Mouse (Mus musculus): ENCODE data around the gene Trappc1. TPM values are rescaled to one million over a fixed set of nuclear protein-coding genes. Genes with fewer than 3 reads are reported as not detected.

The Trappc1 gene
- polyA plus RNA-seq, 1 experiment = 96.0 TPM

DNA sequence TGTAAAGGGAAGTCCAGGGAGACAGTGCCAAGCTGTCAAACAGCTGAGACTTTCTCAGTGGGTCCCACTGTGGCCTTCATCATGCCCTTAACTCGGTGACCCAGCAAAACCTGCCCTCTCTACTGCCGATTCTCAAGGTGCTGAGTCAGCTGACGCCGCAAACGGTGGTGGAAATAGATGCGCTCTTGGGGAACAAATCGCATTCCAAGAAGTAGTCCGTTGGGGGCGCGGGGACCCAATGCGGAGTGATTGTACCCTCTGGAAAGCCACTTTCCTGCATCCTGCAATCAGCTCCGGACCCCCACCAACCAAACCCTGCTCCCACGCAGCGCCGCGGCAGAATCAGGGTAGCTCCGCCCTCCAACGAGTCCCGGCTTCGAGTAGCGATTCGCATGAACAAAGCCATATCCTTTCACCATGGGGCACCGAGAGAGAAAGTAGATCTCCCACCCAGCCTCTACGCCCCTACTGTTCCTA lies 8.2 kb downstream of the Trappc1 start:
- no peaks in the 10 kb centered on the region for H3K36me3 ChIP-seq (ENCODE audit: control insufficient read depth, insufficient read depth, low read length, poor library complexity, severe bottlenecking)
- H3K9me3 ChIP-seq (replicated peaks; ENCODE audit: control insufficient read depth, insufficient read depth, low read length, poor library complexity, severe bottlenecking) = no peaks in the 10 kb centered on the region
- no peak overlapping the region for H3K27ac ChIP-seq (ENCODE audit: insufficient read depth, low read length)
- peaks cover 5% of the 10 kb centered on the region; the same call in 1 of the 2 replicates for H3K27me3 ChIP-seq (ENCODE audit: control insufficient read depth, insufficient read depth, low read length, poor library complexity, severe bottlenecking)
- H3K9ac ChIP-seq (ENCODE audit: low read depth, poor library complexity, severe bottlenecking) = peak overlapping the region; percentile 10; the same call in 1 of the 2 replicates
- H3K4me3 ChIP-seq (ENCODE audit: low read depth, low read length) = peak overlapping the region; percentile 51
- TF ChIP-seq EP300 (IDR thresholded peaks at IDR 0.05; ENCODE audit: insufficient read depth, low read depth, low read length) = no peak
- TF ChIP-seq CTCF (IDR thresholded peaks at IDR 0.05; ENCODE audit: low read depth, low read length) = no peak
- TF ChIP-seq POLR2A (IDR thresholded peaks at IDR 0.05; ENCODE audit: insufficient read depth, low read length) = no peak
- H3K4me1 ChIP-seq (ENCODE audit: control insufficient read depth, insufficient read depth, low read length) = no peaks in the 10 kb centered on the region

DNA sequence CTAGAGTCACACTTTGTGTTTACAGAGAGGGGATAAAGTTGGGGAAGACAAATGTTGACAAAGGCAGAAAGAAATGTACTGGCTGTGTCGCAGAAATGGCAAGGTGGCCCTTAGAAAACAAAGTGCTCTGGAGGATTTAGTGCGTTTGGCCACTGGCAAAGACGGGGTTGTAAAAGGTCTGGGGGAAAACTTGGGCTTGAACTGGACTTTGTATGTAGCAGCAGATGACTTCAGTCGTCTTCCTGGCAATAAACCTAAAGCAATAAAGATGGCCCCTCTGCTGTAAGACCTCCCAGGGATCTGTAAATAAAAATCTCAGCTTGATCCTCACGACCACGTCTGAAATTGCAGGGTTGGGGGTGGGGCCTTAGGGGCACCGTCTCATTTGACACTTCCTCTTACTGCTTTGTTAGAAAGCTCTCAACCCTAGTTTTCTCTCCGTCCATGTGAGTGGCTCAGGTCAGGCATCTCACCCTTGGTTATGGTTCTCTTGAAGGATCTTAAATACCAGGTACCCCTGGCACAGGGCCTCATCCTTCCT lies 9.0 kb downstream of the Trappc1 start:
- Histone ChIP-seq H3K36me3 (ENCODE audit: control insufficient read depth, insufficient read depth, low read length, poor library complexity, severe bottlenecking) (no peaks in the 10 kb centered on the region), H3K4me1 (ENCODE audit: control insufficient read depth, insufficient read depth, low read length) (no peaks in the 10 kb centered on the region), H3K9ac (ENCODE audit: low read depth, poor library complexity, severe bottlenecking) (no peak overlapping the region), H3K27ac (ENCODE audit: insufficient read depth, low read length) (no peak overlapping the region), H3K9me3 (replicated peaks; ENCODE audit: control insufficient read depth, insufficient read depth, low read length, poor library complexity, severe bottlenecking) (no peaks in the 10 kb centered on the region), H3K4me3 (ENCODE audit: low read depth, low read length) (no peak overlapping the region), H3K27me3 (ENCODE audit: control insufficient read depth, insufficient read depth, low read length, poor library complexity, severe bottlenecking) (peaks cover 1% of the 10 kb centered on the region)
- TF ChIP-seq CTCF (IDR thresholded peaks at IDR 0.05; ENCODE audit: low read depth, low read length) = no peak
- TF ChIP-seq EP300 (IDR thresholded peaks at IDR 0.05; ENCODE audit: insufficient read depth, low read depth, low read length) = no peak
- TF ChIP-seq POLR2A (IDR thresholded peaks at IDR 0.05; ENCODE audit: insufficient read depth, low read length) = no peak

DNA sequence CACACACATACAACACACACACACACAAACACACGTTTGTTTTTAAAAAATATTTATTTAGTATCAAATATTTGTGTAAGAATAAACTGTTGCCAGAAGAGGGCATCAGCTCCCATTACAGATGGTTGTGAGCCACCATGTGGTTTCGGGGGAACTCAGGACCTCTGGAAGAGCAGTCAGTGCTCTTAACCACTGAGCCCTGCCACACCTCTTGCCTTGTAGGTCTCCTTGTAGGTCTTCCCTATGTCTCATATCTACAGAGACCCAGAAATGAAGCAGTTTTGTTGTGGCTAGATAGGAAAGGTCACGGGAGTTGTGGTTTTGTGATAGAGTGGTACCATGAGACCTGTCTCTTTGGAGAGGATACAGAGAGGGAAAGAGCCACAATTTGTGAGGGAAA lies 10.1 kb downstream of the Trappc1 start:
- H3K9me3 ChIP-seq (replicated peaks; ENCODE audit: control insufficient read depth, insufficient read depth, low read length, poor library complexity, severe bottlenecking) = no peaks in the 10 kb centered on the region
- no peaks in the 10 kb centered on the region for H3K36me3 ChIP-seq (ENCODE audit: control insufficient read depth, insufficient read depth, low read length, poor library complexity, severe bottlenecking)
- no peak overlapping the region for H3K9ac ChIP-seq (ENCODE audit: low read depth, poor library complexity, severe bottlenecking)
- no peaks in the 10 kb centered on the region for H3K4me1 ChIP-seq (ENCODE audit: control insufficient read depth, insufficient read depth, low read length)
- H3K4me3 ChIP-seq (ENCODE audit: low read depth, low read length) = no peak overlapping the region
- peaks cover 2% of the 10 kb centered on the region; the same call in 1 of the 2 replicates for H3K27me3 ChIP-seq (ENCODE audit: control insufficient read depth, insufficient read depth, low read length, poor library complexity, severe bottlenecking)
- no peak overlapping the region for H3K27ac ChIP-seq (ENCODE audit: insufficient read depth, low read length)
- TF ChIP-seq CTCF (IDR thresholded peaks at IDR 0.05; ENCODE audit: low read depth, low read length) (no peak), EP300 (IDR thresholded peaks at IDR 0.05; ENCODE audit: insufficient read depth, low read depth, low read length) (no peak), POLR2A (IDR thresholded peaks at IDR 0.05; ENCODE audit: insufficient read depth, low read length) (no peak)

DNA sequence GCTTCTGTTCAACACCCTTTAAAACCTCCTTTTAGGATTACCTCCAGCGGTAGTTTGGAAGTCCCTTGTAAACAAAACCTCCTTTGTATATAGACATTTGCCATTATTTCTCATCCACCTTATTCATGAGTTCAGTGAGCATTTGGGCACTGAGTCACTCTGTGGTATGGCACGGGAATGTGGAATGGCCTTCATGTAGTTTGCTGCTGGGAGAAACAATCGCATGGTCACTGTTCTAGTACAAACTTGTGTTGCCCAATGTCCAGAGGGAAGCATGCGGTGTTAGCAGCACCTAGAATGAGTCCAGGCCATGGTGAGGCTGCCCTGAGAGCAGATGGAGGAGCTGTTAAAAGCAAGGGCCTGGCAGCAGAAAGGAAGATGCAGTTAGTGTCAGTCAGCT lies 11.0 kb downstream of the Trappc1 start:
- TF ChIP-seq POLR2A (IDR thresholded peaks at IDR 0.05; ENCODE audit: insufficient read depth, low read length) = no peak
- TF ChIP-seq EP300 (IDR thresholded peaks at IDR 0.05; ENCODE audit: insufficient read depth, low read depth, low read length) = no peak
- no peak for TF ChIP-seq CTCF (IDR thresholded peaks at IDR 0.05; ENCODE audit: low read depth, low read length)

DNA sequence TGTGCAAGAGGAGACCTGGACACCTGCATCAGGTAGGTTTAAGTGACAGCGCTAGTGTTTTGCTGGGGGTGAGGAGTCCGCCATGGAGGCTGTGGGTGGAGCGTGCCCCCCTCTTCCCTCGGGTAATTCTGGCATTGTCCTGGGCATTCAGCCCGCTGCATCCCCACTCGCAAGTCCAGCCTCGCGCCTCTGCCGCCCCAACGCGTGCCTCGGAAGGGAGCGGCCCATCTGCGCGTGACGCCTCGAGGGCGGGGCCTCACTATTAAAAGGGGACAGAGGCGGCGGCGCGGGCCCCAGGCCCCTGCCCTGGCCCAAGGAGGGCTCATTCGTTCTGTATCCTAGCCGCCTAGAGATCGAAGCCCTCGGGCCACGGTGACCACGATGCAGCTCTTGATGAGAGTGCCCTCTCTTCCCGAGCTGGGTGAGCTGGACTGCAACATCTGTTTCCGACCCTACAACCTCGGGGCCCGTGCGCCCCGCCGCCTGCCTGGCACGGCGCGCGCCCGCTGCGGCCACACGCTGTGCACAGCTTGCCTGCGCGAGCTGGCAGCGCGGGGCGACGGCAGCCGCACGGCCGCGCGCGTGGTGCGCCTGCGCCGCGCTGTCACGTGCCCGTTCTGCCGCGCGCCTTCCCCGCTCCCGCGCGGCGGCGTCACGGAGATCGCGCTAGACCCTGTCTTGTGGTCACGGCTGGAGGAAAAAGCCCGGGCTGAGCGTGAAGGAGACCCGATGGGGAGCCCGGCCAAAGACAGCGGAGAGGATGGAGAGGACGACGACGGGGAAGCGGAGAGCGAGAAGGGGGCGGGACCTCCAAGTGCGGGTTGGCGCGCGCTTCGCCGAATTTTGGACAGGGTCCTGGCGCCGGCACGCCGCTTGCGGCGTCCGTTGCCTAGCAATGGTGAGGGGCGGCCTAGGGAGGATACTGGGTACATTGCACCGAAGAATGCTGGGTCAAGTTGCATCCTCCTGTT lies 16.7 kb downstream of the Trappc1 start, which contains the start of gene Rnf227:
Rnf227 (plus strand) TSS at position 301 of the 971 bp plus-strand sequence.
- no peaks in the 10 kb centered on the region for H3K36me3 ChIP-seq (ENCODE audit: control insufficient read depth, insufficient read depth, low read length, poor library complexity, severe bottlenecking)
- TF ChIP-seq CTCF (IDR thresholded peaks at IDR 0.05; ENCODE audit: low read depth, low read length) (no peak), POLR2A (IDR thresholded peaks at IDR 0.05; ENCODE audit: insufficient read depth, low read length) (no peak), EP300 (IDR thresholded peaks at IDR 0.05; ENCODE audit: insufficient read depth, low read depth, low read length) (no peak)
- H3K4me1 ChIP-seq (ENCODE audit: control insufficient read depth, insufficient read depth, low read length) = no peaks in the 10 kb centered on the region
- H3K4me3 ChIP-seq (ENCODE audit: low read depth, low read length) = peak within 1 kb of the TSS; percentile 54
- H3K9me3 ChIP-seq (replicated peaks; ENCODE audit: control insufficient read depth, insufficient read depth, low read length, poor library complexity, severe bottlenecking) = no peaks in the 10 kb centered on the region
- H3K27me3 ChIP-seq (ENCODE audit: control insufficient read depth, insufficient read depth, low read length, poor library complexity, severe bottlenecking) = peaks cover 8% of the 10 kb centered on the region
- H3K9ac ChIP-seq (ENCODE audit: low read depth, poor library complexity, severe bottlenecking) = peak within 1 kb of the TSS; percentile 32
- H3K27ac ChIP-seq (ENCODE audit: insufficient read depth, low read length) = no peak within 1 kb of the TSS

More for the DNA sequence above, 11.0 kb downstream of the Trappc1 start:
- H3K4me3 ChIP-seq (ENCODE audit: low read depth, low read length) = no peak overlapping the region
- H3K4me1 ChIP-seq (ENCODE audit: control insufficient read depth, insufficient read depth, low read length) = no peaks in the 10 kb centered on the region
- no peaks in the 10 kb centered on the region for H3K9me3 ChIP-seq (replicated peaks; ENCODE audit: control insufficient read depth, insufficient read depth, low read length, poor library complexity, severe bottlenecking)
- no peak overlapping the region for H3K27ac ChIP-seq (ENCODE audit: insufficient read depth, low read length)
- peaks cover 5% of the 10 kb centered on the region for H3K27me3 ChIP-seq (ENCODE audit: control insufficient read depth, insufficient read depth, low read length, poor library complexity, severe bottlenecking)
- H3K36me3 ChIP-seq (ENCODE audit: control insufficient read depth, insufficient read depth, low read length, poor library complexity, severe bottlenecking) = no peaks in the 10 kb centered on the region
- H3K9ac ChIP-seq (ENCODE audit: low read depth, poor library complexity, severe bottlenecking) = no peak overlapping the region
